Mouse (Mus musculus) kidney, adult 2 months (tissue): ENCODE measurements at regions not wholly inside any gene's neighbourhood (a gene's known extent, or its start where the extent isn't known, plus 50 kb on each side); places are given as distances from the start of the nearest gene placed in this dataset.

Experiments
- DNase-seq: peaks from one replicate; pipeline ENCODE4 v3.0.0; 2021
- H3K27ac ChIP-seq: fragments of 200-500 bp; 2 replicates; pipeline ENCODE4 v1.5.1; 2012; ENCODE audit warnings: low read depth, low read length, control low read depth, inconsistent platforms; ENCODE audit not compliant: insufficient read depth
- H3K27me3 ChIP-seq: fragments of 200-500 bp; replicated peaks from 2 replicates; pipeline ENCODE4 v1.6.1; 2012; ENCODE audit warnings: mild to moderate bottlenecking, moderate library complexity, low read length, inconsistent platforms; ENCODE audit not compliant: control insufficient read depth, insufficient read depth
- H3K36me3 ChIP-seq: fragments of 200-500 bp; 2 replicates; pipeline ENCODE4 v1.6.1; 2012; ENCODE audit warnings: mild to moderate bottlenecking, moderate library complexity, low read length, inconsistent platforms; ENCODE audit not compliant: control insufficient read depth, insufficient read depth
- H3K4me1 ChIP-seq: fragments of 200-500 bp; 2 replicates; pipeline ENCODE4 v1.6.1; 2011; ENCODE audit warnings: low read length; ENCODE audit not compliant: control insufficient read depth, insufficient read depth
- H3K4me3 ChIP-seq: fragments of 200-500 bp; 2 replicates; pipeline ENCODE4 v1.5.1; 2011; ENCODE audit warnings: mild to moderate bottlenecking, low read depth, low read length, control low read depth; ENCODE audit not compliant: insufficient read depth
- CTCF ChIP-seq: fragments of 200-500 bp; conservative IDR thresholded peaks from 2 replicates; pipeline ENCODE4 v1.5.1; 2011; ENCODE audit warnings: low read depth, mild to moderate bottlenecking, control low read depth, low read length, moderate library complexity, mixed read lengths; ENCODE audit not compliant: insufficient read depth, insufficient read length
- POLR2A ChIP-seq: fragments of 200-500 bp; IDR thresholded peaks from one replicate; pipeline ENCODE4 v1.6.1; 2011; ENCODE audit warnings: low read depth, low read length, control low read depth
- WGBS: fragments of 180-500 bp; shearing (Covaris S2); methylation state at CpG from one replicate; pipeline ENCODE4 v1.1.7; 2018; 5-methylcytosine and 5-hydroxymethylcytosine counted together

DNA sequence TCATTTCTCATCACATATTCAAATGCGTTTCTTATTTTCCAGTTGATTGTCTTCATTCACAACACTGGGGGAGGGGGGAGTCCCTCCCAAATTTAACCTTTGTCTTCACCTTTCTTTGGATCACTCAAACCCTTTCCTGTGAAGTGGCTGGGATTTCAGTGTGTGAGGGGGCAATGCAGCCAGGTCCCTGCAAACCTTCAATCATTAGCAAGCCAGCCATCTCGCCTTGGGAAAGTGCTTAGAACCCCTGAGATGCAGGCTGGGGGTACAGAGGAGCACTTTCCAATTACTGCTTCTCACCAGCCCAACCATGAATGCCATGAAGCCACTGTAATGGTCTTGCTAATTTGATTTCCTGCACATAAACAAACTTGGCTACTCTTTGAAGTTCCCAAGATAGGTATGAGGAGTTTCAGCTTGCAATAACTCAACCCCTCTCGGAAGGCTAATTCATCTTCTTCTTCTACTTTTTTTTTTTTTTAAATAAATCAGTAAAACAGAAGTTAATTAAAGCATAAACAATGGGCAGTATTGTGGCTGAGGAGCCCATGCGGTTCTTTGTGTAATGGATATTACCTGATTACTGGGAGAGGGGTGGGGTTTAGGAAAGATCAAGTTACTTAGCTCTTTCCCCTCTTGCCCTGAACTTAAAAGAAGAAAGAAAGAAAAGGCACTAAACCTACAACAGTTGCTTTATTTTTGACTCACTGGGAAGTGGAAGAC, 486.3 kb downstream of the 1700129C05Rik start:
- no peaks in the 10 kb centered on the region for H3K27me3 ChIP-seq
- no peak for DNase-seq
- no peaks in the 10 kb centered on the region for H3K36me3 ChIP-seq
- H3K27ac ChIP-seq = no peak overlapping the region
- no peaks in the 10 kb centered on the region for H3K4me1 ChIP-seq
- no peak for TF ChIP-seq POLR2A
- no peak for TF ChIP-seq CTCF
- no peak overlapping the region for H3K4me3 ChIP-seq
- WGBS = 58% methylated on average over 4 of the region's 4 CpGs

DNA sequence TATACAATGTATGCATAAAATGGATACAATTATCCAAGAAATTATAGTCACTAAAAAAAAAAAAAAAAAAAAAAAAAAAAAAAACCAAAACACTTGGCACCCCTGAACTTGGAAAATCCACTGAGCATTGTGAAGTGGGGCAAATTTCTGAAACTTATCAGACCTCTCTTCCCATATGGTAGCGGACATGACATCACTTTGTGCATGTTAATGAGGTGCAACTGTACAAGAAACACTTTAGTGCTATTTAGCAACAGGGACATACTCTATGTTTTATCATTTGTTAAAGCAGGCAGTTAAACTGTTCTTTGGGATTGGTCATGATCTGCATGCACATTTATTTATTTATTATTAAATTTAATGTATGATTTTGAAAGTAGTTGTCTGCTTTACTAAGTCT, 489.7 kb downstream of the 1700129C05Rik start:
- Histone ChIP-seq H3K27ac (no peak overlapping the region), H3K4me1 (no peaks in the 10 kb centered on the region), H3K4me3 (no peak overlapping the region), H3K27me3 (no peaks in the 10 kb centered on the region), H3K36me3 (no peaks in the 10 kb centered on the region)
- no peak for DNase-seq
- 100% methylated on average over 1 of the region's 1 CpGs for WGBS
- TF ChIP-seq POLR2A = no peak
- TF ChIP-seq CTCF = no peak

DNA sequence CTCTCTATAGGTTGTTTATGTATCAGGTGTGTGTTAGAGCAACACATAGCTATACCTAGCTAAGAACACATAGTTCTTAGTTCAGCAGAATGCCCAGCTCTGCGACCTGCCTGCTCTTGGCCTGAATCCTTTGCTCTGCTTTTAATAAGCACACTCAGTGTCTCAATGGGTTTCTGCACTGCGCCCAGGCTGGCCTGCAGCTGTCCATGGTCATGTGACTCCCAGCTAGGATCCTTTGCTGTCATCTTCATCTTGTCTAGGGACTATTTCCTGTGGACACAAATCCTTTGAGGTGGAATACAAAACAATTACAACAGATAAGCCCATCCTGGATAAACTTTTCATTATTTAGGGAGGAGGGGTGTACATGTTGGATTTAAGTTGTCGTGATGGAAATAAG, 490.7 kb downstream of the 1700129C05Rik start:
- no peaks in the 10 kb centered on the region for H3K36me3 ChIP-seq
- WGBS = 81% methylated on average over 3 of the region's 3 CpGs
- no peaks in the 10 kb centered on the region for H3K27me3 ChIP-seq

DNA sequence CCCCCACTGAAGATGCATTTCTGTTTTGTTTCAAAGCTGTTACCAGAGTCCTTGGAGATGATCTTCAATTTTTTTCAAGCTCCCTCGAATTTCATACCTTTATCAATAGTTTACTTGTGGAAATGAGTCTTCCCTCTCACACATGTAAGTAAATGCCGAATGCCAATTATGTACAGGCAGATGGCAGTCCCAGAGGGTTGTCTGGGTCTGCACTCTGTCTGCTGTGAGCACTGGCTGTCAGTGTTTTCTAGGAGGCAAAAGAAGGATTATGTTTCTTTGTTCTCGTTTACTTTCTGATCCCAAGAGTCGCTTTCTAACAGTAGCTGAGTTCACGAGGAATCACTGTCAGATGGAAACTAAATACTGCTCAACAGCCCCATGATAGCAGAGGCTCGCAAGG, 491.5 kb downstream of the 1700129C05Rik start:
- no peak overlapping the region for H3K4me3 ChIP-seq
- H3K4me1 ChIP-seq = no peaks in the 10 kb centered on the region
- H3K36me3 ChIP-seq = no peaks in the 10 kb centered on the region
- H3K27ac ChIP-seq = no peak overlapping the region
- no peak for DNase-seq
- H3K27me3 ChIP-seq = no peaks in the 10 kb centered on the region
- 62% methylated on average over 6 of the region's 6 CpGs for WGBS
- TF ChIP-seq POLR2A = no peak
- TF ChIP-seq CTCF = no peak

More for the DNA sequence above, 490.7 kb downstream of the 1700129C05Rik start:
- DNase-seq = no peak
- no peak overlapping the region for H3K27ac ChIP-seq
- H3K4me1 ChIP-seq = no peaks in the 10 kb centered on the region
- TF ChIP-seq POLR2A (no peak), CTCF (no peak)
- H3K4me3 ChIP-seq = no peak overlapping the region

DNA sequence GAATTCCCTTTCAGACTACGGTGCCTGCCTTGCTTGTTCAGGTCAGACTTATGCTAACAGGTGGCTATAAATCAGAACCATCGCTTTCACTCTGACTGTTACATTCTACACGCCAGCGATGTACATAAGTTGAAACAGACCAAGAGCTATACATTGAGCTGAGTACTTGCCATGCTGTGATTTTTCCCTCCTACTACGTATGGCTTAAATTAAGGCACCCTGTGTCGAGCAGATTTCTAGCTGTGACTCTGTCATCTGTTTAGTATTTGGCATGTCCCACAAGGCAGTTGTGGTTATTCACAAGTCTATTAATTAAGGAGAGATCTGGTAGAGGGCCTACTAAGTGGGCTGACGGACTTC, 504.4 kb downstream of the 1700129C05Rik start:
- H3K36me3 ChIP-seq = no peaks in the 10 kb centered on the region
- H3K4me3 ChIP-seq = no peak overlapping the region
- no peaks in the 10 kb centered on the region for H3K4me1 ChIP-seq
- DNase-seq = no peak
- no peaks in the 10 kb centered on the region for H3K27me3 ChIP-seq
- TF ChIP-seq POLR2A (no peak), CTCF (no peak)
- H3K27ac ChIP-seq = no peak overlapping the region
- 84% methylated on average over 7 of the region's 7 CpGs for WGBS

DNA sequence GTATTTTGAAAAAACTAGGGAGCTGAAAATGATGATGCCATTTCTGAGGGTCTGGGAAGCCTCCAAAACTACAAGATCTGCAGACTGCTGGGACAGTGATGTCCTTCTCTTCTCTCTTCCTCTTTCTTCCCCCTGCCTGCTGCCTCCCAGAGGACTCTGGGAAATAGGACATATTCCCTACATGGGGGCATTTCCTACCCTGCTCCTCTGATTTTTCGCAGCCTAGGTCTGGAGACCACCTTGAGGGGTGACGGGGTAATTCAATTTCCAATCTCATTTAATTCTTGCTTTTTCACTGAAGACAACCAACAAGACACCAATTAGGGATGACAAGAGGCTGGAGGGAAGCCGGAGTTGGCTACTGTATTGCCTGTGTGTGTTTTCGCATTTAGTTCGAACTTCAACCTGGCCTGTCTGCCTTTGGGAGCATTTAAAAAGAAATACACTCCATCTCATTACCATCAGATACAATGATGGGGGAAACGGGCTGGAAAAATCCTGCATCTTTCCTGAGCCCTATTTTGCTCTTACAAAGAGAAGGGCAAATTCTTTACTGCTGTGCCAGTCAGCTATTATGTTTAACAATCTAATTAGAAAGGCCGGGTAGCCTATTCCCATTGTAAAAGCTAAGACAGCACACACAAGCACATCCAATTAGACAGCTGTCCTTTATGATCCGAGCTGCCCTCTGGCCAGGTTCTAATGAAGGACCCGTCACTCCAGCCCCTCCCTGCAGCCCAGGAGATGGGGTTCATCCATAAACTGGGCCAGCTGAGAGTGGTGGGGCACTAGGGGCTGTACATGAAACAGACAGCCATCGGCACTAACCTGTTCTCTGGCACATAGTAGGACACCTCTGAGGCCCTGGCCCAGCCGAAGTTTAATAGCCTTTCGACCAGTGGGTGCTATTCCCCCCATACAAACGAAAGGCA, 505.0 kb downstream of the 1700129C05Rik start:
- no peak for DNase-seq
- Histone ChIP-seq H3K4me1 (no peaks in the 10 kb centered on the region), H3K4me3 (no peak overlapping the region), H3K27me3 (no peaks in the 10 kb centered on the region), H3K36me3 (no peaks in the 10 kb centered on the region), H3K27ac (no peak overlapping the region)
- WGBS = 63% methylated on average over 13 of the region's 13 CpGs
- TF ChIP-seq POLR2A (no peak), CTCF (no peak)

DNA sequence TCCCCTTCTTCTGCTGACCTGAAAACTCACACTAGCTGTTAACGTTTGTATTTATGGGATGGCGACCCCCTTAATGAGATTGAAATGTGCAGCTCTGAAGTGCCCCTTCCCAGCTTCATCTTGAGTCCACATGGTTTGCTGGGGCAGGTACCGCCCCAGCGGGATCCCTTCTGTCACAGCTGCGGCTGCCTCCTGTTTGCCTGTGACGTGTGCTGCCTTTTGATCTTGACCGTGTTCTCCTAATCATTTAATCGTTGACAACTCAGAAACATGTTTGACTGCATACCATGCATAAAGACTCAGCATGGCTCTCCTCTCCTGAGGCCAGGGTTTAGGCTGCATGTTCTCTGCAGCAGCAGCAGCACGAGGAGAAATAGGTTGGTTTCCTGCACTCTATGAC, 511.5 kb downstream of the 1700129C05Rik start:
- Histone ChIP-seq H3K27ac (no peak overlapping the region), H3K27me3 (no peaks in the 10 kb centered on the region), H3K36me3 (no peaks in the 10 kb centered on the region), H3K4me1 (no peaks in the 10 kb centered on the region), H3K4me3 (no peak overlapping the region)
- TF ChIP-seq POLR2A (no peak), CTCF (no peak)
- DNase-seq = no peak
- 35% methylated on average over 9 of the region's 9 CpGs for whole genome bisulfite sequencing
